Mouse (Mus musculus) kidney, embryonic 15.5 days (tissue): ENCODE results near the gene Tap2. TPM values are rescaled to one million over a fixed set of nuclear protein-coding genes. Genes with fewer than 3 reads are reported as not detected.

ENCODE experiments used
- ATAC-seq: fragments of 200-750 bp; cut with Nextera tagmentation; replicated peaks from 2 replicates; pipeline ENCODE4 v1.8.0; 2017; ENCODE audit warnings: moderate TSS enrichment; ENCODE audit not compliant: low FRiP score
- H3K27ac ChIP-seq: fragments of 300-500 bp; sonication (generic); 2 replicates; pipeline ENCODE4 v1.5.1; 2015; ENCODE audit warnings: mild to moderate bottlenecking, inconsistent platforms
- H3K27me3 ChIP-seq: fragments of 300-500 bp; sonication (generic); 2 replicates; pipeline ENCODE4 v1.6.1; 2015; ENCODE audit warnings: inconsistent platforms
- H3K36me3 ChIP-seq: fragments of 300-500 bp; sonication (generic); 2 replicates; pipeline ENCODE4 v1.6.1; 2015; ENCODE audit warnings: inconsistent platforms
- H3K4me1 ChIP-seq: fragments of 300-500 bp; sonication (generic); 2 replicates; pipeline ENCODE4 v1.6.1; 2015; ENCODE audit warnings: inconsistent platforms
- H3K4me2 ChIP-seq: fragments of 300-500 bp; sonication (generic); 2 replicates; pipeline ENCODE4 v1.6.1; 2015; ENCODE audit warnings: moderate library complexity, mild to moderate bottlenecking, inconsistent platforms
- H3K4me3 ChIP-seq: fragments of 300-500 bp; sonication (generic); replicated peaks from 2 replicates; pipeline ENCODE4 v1.5.1; 2015; ENCODE audit warnings: mild to moderate bottlenecking, inconsistent platforms
- H3K9ac ChIP-seq: fragments of 300-500 bp; sonication (generic); 2 replicates; pipeline ENCODE4 v1.6.1; 2015; ENCODE audit warnings: mild to moderate bottlenecking, inconsistent platforms
- H3K9me3 ChIP-seq: fragments of 300-500 bp; sonication (generic); replicated peaks from 2 replicates; pipeline ENCODE4 v1.6.1; 2016; ENCODE audit warnings: inconsistent platforms
- WGBS: fragments of 180-500 bp; shearing (Covaris S2); methylation state at CpG from one replicate; pipeline ENCODE4 v1.1.7; 2015; ENCODE audit warnings: mixed read lengths; 5-methylcytosine and 5-hydroxymethylcytosine counted together
- polyA plus RNA-seq: library from polyadenylated mRNA; unstranded; fragments of >200 nt; fragmentation: Nextera tagmentation; extraction: Ambion mirVana; gene quantifications from 2 replicates; pipeline ENCODE4 v1.2.1, GENCODE M21; 2015

The Tap2 gene
- polyA plus RNA-seq, 1 experiment from 2014 or later = 3.5 TPM

DNA sequence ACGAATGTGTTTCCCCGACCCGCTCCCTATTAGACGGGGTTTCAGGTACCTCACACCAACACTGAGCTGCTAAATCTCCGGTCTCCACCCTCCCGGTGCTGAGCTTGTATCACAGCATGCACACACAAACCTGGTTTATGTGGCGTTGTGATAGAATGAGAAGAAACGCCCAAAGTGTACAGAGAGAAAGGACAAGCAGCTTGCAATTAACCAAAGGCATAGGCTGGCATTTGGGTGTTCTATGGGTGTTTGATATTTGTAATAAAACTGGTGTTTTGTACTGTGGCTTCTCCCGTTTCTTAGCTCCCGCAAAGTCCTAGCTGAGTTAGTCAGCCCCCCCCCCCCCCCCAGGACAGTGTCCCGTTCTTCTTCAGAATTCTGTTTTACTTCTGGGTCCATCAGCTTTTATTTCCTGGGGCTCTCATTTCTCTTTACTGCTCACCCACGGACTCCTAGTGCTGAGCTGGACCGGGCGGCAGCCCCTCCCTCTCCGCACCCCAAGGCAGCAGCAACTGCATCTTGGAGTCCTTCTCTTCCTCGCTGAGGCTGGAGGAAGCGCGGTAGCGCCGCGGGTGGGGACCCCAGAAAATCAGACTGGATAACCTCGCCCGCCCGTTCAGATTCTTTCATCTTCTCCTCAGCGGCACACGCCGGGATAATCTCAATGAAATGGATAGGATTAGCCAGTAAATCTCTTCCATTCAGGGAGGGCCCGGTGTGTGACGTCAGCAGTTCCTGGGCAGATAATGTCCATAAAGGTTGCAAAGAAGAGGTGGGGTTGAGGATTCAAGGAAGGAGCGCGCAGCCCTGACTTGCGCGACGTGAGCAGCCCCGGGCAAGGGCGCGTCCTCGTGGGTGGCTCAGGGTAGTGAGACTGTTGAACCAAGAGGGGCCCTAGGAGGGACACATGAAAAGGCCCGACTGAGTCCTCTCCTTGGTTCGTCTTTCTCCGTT lies 6.1 kb upstream of the Tap2 start, which contains the start of gene Psmb8:
TSS of gene Psmb8 (plus strand) at position 781 of the 954 bp plus-strand sequence.
- Histone ChIP-seq H3K4me2 (peak within 1 kb of the TSS; percentile 78), H3K4me3 (peak within 1 kb of the TSS; percentile 48), H3K9ac (peak within 1 kb of the TSS; percentile 29), H3K27me3 (peaks cover 76% of the 10 kb centered on the region), H3K9me3 (no peaks in the 10 kb centered on the region), H3K36me3 (no peaks in the 10 kb centered on the region), H3K27ac (no peak within 1 kb of the TSS), H3K4me1 (peaks cover 24% of the 10 kb centered on the region)
- 4% methylated on average over 41 of the region's 41 CpGs for WGBS
- peak; percentile 86 for ATAC-seq

DNA sequence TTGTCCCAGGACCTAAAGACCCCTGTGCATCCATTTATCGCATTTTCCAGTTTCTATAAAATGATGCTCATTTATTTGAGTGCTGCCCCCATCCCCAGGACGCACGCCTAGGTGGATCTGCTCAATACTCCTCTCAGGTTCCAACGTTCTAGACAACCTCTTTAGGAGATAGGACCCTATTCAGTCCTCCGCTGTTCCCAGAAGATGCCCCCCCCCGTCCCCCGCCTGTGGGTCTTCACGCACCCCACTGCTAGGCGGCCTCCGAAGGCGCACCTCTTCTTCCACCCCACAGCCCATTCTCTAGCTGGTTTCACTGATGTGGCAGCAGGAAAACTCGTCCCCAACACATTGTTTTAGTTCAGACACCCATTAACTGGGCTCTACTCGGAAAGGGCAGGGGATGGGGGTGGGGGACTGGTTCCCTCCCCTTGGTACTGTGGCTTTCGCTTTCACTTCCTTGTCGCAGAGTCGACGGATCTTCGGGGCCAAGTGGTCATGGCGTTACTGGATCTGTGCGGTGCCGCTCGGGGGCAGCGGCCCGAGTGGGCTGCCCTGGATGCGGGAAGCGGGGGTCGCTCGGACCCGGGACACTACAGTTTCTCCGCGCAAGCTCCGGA lies 5.3 kb upstream of the Tap2 start:
- 1% methylated on average over 32 of the region's 32 CpGs for WGBS
- ATAC-seq = peak; percentile 44; the same call in 1 of the 2 replicates

DNA sequence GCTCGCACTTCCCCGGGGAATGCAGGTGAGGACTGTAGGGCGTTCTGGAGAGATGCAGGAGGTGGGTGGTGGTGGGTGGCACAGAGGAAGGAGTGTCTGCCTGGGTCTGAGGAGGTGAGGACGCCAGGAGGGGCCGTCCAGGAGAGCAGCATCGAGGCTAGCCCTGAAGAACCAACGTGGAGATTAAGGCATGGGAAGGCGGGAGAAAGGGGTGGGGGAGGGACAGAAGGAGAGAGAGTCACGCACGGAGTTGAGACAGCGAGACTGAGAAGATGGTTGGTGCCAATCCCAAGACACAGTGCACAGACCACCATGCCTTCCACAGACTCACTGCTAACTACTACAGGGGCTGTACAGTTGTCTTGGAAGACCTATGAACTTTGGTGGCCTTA lies 4.8 kb upstream of the Tap2 start:
- H3K4me3 ChIP-seq = peak overlapping the region; percentile 48
- H3K27ac ChIP-seq = no peak overlapping the region
- H3K27me3 ChIP-seq = peaks cover 72% of the 10 kb centered on the region
- no peaks in the 10 kb centered on the region for H3K9me3 ChIP-seq
- no peak for ATAC-seq
- 7% methylated on average over 11 of the region's 11 CpGs for WGBS
- peaks cover 21% of the 10 kb centered on the region for H3K4me1 ChIP-seq
- no peaks in the 10 kb centered on the region for H3K36me3 ChIP-seq
- peak overlapping the region; percentile 78 for H3K4me2 ChIP-seq
- peak overlapping the region; percentile 29 for H3K9ac ChIP-seq

More for the DNA sequence above, 5.3 kb upstream of the Tap2 start:
- Histone ChIP-seq H3K9me3 (no peaks in the 10 kb centered on the region), H3K9ac (peak overlapping the region; percentile 29), H3K27me3 (peaks cover 72% of the 10 kb centered on the region), H3K36me3 (no peaks in the 10 kb centered on the region), H3K4me1 (peaks cover 21% of the 10 kb centered on the region), H3K27ac (no peak overlapping the region), H3K4me3 (peak overlapping the region; percentile 48), H3K4me2 (peak overlapping the region; percentile 78)

DNA sequence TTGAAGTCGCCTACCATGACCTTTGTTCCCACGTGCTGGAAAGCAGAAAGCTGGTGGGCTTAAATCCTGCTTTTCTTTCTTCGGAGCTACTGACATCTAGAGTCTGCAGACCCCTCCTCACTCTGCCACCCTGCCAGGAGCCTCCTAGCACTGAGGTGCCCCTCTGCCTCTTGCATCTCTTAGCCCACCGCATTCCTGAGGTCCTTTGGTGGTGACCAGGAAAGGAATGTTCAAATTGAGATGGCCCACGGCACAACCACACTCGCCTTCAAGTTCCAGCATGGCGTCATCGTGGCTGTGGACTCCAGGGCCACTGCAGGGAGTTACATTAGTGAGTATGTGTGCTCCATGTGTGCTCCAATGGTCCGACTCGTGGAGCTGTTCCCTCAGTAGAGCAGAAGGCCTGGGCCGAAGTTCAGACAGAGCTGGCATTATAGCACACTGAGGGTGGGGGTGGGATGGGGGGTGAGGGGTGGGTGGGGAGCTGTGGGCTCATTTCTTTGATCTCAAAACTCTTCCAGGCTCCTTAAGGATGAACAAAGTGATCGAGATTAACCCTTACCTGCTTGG lies 4.2 kb upstream of the Tap2 start:
- no peak for ATAC-seq
- Histone ChIP-seq H3K9me3 (no peaks in the 10 kb centered on the region), H3K4me1 (peaks cover 21% of the 10 kb centered on the region), H3K4me2 (0 out of 2 replicates have a peak overlapping the region, but pooled peaks have one; percentile 78), H3K27me3 (peaks cover 69% of the 10 kb centered on the region), H3K27ac (no peak overlapping the region), H3K36me3 (no peaks in the 10 kb centered on the region), H3K9ac (no peak overlapping the region), H3K4me3 (no peak overlapping the region)
- whole genome bisulfite sequencing = 64% methylated on average over 12 of the region's 12 CpGs

DNA sequence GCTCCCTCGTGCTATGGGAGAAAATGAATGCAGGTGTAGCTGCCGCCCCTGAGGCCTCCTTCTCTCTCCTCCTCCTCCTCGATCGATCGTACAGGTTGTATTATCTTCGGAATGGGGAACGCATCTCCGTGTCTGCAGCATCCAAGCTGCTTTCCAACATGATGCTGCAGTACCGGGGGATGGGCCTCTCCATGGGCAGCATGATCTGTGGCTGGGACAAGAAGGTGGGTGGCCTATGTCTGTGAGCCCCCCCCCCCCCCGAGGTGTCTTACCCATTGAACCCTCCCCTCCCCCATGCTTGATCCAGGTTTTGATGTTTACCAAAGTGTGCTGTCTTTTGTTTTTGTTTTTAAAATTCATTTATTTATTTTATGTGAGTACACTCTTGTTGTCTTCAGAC lies 3.3 kb upstream of the Tap2 start:
- H3K27ac ChIP-seq = no peak overlapping the region
- H3K36me3 ChIP-seq = no peaks in the 10 kb centered on the region
- H3K9ac ChIP-seq = no peak overlapping the region
- peaks cover 25% of the 10 kb centered on the region for H3K4me1 ChIP-seq
- ATAC-seq = no peak
- peaks cover 63% of the 10 kb centered on the region for H3K27me3 ChIP-seq
- no peak overlapping the region for H3K4me2 ChIP-seq
- no peak overlapping the region for H3K4me3 ChIP-seq
- H3K9me3 ChIP-seq = no peaks in the 10 kb centered on the region
- WGBS = 86% methylated on average over 10 of the region's 10 CpGs

DNA sequence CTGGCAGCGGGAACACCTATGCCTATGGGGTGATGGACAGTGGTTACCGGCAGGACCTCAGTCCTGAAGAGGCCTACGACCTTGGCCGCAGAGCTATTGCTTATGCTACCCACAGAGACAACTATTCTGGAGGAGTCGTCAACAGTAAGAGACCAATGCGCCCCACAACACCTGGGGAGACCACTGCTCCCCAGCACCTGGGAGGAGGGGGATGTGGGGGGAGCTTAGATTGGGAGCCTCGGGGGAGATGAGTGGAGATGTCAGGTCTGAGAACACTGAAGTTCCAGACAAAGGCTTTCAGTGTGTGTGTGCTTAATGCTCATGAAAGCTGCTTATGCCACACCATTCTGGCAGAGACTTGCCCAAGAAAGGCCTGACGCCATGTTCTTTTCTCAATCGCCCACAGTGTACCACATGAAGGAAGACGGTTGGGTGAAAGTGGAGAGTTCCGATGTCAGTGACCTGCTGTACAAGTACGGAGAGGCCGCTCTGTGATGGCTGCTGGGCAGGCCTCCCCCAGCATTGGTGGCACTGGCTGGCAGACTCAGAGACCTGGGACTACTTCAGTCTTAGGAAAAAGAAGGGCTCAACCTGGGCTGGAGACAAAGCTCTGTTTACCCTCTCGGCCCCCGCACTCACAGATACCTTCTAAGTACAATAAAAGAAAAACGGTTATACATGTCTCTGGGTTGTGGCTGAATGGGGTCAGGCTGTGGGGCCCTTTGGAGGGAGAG lies 2.4 kb upstream of the Tap2 start:
- H3K27me3 ChIP-seq = peaks cover 64% of the 10 kb centered on the region
- no peak for ATAC-seq
- no peaks in the 10 kb centered on the region for H3K36me3 ChIP-seq
- 87% methylated on average over 16 of the region's 16 CpGs for WGBS
- no peaks in the 10 kb centered on the region for H3K9me3 ChIP-seq
- H3K4me3 ChIP-seq = no peak overlapping the region
- no peak overlapping the region for H3K9ac ChIP-seq
- no peak overlapping the region for H3K4me2 ChIP-seq
- no peak overlapping the region for H3K27ac ChIP-seq
- peaks cover 32% of the 10 kb centered on the region for H3K4me1 ChIP-seq

DNA sequence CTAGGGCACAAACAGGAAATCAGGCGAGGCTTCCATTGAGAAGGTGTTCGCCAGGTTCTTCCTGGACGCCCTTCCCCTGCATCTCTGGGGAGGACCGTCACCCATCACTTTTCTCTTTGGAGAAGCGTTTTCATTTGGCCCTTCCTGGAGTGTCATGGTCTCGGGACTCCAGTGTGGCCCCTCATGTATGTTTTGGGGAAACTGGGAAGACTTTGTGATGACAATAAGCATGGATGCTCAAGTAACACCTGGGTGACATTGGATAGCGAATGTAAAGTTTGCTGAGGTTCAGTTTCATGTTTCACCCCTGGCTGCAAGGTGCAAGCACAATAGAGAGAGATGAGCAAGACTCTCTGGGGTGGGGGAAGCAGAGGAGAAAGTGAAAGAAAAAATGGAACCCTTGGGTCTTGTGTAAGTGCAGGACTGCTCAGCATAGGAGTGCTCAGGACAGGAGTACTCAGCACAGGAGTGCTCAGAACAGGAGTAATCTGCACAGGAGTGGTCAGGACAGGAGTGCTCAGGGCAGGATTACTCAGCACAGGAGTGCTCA lies 1.7 kb upstream of the Tap2 start:
- 75% methylated on average over 7 of the region's 7 CpGs for WGBS
- Histone ChIP-seq H3K36me3 (no peaks in the 10 kb centered on the region), H3K4me1 (peaks cover 31% of the 10 kb centered on the region), H3K4me3 (no peak overlapping the region), H3K27ac (no peak overlapping the region), H3K4me2 (no peak overlapping the region), H3K9me3 (no peaks in the 10 kb centered on the region), H3K27me3 (peaks cover 64% of the 10 kb centered on the region), H3K9ac (no peak overlapping the region)
- ATAC-seq = no peak

DNA sequence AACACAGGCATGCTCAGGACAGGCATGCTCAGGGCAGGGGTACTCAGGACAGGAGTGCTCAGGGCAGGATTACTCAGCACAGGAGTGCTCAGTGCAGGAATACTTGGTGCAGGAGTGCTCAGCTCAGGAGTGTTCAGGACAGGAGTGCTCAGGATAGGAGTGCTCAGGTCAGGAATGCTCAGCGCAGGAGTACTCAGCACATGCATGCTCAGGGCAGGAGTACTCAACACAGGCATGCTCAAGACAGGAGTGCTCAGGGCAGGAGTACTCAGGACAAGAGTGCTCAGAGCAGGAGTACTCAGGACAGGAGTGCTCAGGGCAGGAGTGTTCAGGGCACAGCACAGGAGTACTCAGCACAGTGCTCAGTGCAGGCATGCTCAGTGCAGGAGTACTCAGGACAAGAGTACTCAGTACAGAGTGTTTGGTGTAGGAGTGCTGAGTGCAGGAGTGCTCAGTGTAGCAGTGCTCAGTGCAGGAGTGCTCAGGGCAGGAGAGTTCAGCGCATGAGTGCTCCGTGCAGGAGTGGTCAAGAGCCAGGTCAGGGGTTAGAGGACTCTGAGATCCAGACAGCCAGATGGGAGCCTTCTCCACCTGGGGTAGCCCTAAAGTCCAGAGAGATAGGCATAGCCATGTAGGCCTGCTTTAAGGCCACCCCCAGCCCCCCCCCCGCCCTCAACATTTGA lies 426 bp upstream of the Tap2 start:
- no peak overlapping the region for H3K4me3 ChIP-seq
- peak; percentile 30; the same call in 1 of the 2 replicates for ATAC-seq
- H3K27ac ChIP-seq = no peak overlapping the region
- no peaks in the 10 kb centered on the region for H3K9me3 ChIP-seq
- 69% methylated on average over 4 of the region's 4 CpGs for WGBS
- H3K9ac ChIP-seq = no peak overlapping the region
- H3K36me3 ChIP-seq = no peaks in the 10 kb centered on the region
- H3K27me3 ChIP-seq = peaks cover 58% of the 10 kb centered on the region
- no peak overlapping the region for H3K4me2 ChIP-seq
- peaks cover 18% of the 10 kb centered on the region for H3K4me1 ChIP-seq

DNA sequence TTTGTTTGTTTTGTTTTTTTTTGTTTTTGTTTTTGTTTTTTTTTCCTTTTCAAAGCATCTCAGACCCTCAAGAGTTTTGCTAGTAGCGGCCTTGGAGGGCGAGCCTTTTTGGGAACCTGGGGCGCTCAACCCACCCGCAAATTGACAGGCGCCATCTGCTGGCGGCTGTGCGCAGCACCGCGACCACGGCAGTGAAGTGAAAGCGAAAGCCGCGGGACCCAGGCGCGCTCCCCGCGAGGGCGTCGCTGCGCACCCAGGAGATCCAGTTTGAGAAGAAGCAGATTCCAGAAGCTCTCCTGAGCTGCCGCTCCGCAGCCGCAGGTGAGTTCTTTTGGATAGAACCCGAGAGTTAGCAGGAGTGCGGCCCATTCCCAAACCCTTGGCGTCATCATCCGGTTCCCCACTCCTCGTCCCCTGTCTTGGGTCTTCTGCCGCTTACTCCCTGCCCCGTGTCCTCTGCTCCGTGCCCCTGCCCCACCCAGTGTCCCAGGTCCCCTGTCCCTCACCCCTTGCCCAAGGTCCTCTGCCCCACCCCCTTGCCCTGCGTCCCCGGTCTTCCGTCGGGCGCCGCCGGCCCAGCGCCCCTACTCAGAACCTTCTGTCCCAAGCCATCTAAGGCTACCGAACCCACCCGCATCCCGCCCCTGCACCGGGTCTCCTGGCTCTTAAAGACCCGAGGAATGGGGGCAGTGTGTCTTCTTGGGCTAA lies 1.1 kb downstream of the Tap2 start:
- WGBS = under 1% methylated on average over 44 of the region's 44 CpGs
- peak; percentile 68; the same call in 1 of the 2 replicates for ATAC-seq

DNA sequence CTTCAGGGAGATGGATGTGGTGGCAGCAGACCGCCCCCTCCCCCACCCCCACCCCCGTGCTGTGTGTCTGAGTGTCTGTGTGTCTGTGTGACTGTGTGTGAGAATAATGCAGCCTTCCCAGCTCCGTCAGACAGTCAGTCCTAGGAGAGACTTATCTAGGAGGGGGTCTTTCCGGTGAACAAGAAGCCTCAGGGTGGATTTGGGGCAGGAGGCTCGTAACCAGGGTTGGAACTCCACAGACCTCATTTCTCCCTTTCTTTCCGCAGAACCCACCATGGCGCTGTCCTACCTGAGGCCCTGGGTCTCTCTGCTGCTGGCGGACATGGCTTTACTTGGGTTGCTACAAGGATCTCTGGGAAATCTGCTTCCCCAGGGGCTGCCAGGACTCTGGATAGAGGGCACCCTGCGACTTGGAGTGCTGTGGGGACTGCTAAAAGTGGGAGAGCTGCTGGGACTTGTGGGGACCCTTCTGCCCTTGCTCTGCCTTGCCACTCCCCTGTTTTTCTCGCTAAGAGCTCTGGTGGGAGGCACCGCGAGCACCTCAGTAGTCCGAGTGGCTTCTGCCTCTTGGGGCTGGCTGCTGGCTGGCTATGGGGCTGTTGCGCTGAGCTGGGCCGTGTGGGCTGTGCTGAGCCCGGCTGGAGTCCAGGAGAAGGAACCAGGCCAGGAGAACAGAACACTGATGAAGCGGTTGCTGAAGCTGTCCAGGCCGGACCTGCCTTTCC lies 1.9 kb downstream of the Tap2 start:
- H3K36me3 ChIP-seq = no peaks in the 10 kb centered on the region
- no peak overlapping the region for H3K27ac ChIP-seq
- peak overlapping the region; percentile 81 for H3K4me3 ChIP-seq
- peaks cover 11% of the 10 kb centered on the region for H3K4me1 ChIP-seq
- peak overlapping the region; percentile 96 for H3K4me2 ChIP-seq
- peaks cover 61% of the 10 kb centered on the region for H3K27me3 ChIP-seq
- WGBS = 13% methylated on average over 18 of the region's 18 CpGs
- H3K9me3 ChIP-seq = no peaks in the 10 kb centered on the region
- H3K9ac ChIP-seq = peak overlapping the region; percentile 66
- no peak for ATAC-seq

More for the DNA sequence above, 1.1 kb downstream of the Tap2 start:
- Histone ChIP-seq H3K4me2 (peak overlapping the region; percentile 96), H3K4me1 (peaks cover 11% of the 10 kb centered on the region), H3K9me3 (no peaks in the 10 kb centered on the region), H3K36me3 (no peaks in the 10 kb centered on the region), H3K4me3 (peak overlapping the region; percentile 81), H3K27ac (no peak overlapping the region), H3K9ac (peak overlapping the region; percentile 66), H3K27me3 (peaks cover 57% of the 10 kb centered on the region)
